Comparison of ENCODE assay signal across 9 mouse cellular contexts in the genomic region with DNA sequence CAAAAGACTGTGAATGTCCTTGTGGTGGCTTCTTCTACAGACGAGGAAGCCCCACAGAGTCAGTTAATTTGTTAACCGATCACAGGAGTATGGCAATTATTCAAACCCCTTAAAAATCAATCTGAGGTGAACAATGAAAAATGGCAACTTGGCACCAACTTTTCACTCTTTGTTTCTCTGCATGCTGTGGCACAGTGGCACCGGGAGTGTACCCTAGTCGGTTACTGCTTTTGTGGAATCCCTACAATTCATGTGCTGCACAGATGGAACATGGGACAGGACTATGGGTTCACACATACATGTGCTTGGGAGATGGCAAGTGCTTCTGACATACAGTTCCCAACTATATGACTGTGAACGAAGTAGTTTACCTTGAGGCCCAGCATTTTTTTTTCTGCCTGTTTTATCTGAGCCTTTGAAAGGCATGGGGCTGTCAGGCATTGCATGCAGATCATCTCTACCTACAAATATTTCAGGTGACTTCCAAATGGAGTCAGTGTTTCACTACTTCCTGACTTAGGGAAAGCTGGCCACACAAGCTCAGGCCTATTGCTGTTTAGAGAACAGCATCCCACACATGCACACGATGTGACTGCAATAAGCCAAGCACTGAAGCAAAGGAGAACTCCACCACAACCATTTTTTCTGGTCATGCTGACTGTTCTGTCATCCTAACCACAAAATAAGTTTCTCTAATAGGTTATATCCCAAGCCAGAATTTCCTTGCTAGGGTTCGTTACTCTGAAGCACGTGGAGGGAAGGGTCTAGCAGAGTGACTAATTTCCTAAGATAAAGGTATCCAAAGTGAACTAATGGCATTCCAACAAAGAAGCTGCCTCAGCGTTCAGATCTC.
DNase-seq lines count a peak whose midpoint lies in the region; ATAC-seq and TF ChIP-seq lines count a peak whose summit lies in the region.
"Had no signal": no experiment of that assay in that cellular context is flagged by ENCODE, and none has a peak within 500 bp of the region (broad histone marks: within the 10 kb centered on the region; RNA-seq: fewer than 3 reads in every experiment).

No protein-coding gene starts in this region.

- H3K9ac ChIP-seq in hindbrain, embryonic 13.5 days: peak overlapping the region; percentile 75
- peak overlapping the region; percentile 100 for H3K9ac ChIP-seq in heart, embryonic 13.5 days
- peak overlapping the region; percentile 16; the same call in 1 of the 2 replicates for H3K9ac ChIP-seq in liver, postnatal 0 days (replicated peaks)

- H3K4me3 ChIP-seq in hindbrain, embryonic 13.5 days: peak overlapping the region; percentile 84
- no peak overlapping the region for H3K4me3 ChIP-seq in hindbrain, embryonic 10.5 days
- peak overlapping the region; percentile 20 for H3K4me3 ChIP-seq in cortical plate, adult 2 months (ENCODE audit: insufficient read depth, low read length)
- peak overlapping the region; percentile 100 for H3K4me3 ChIP-seq in heart, embryonic 13.5 days
- H3K4me3 ChIP-seq in liver, postnatal 0 days (ENCODE audit: low read depth, low read length): no peak overlapping the region

- no peak for DNase-seq in hindbrain, embryonic 10.5 days (ENCODE audit: low spot score)
- no peak for DNase-seq in liver, postnatal 0 days
- DNase-seq in adrenal gland, postnatal 25 days: no peak
- no peak for DNase-seq in yolk sac, embryonic 10.5 days (ENCODE audit: low spot score)
- DNase-seq: thymus, postnatal 36 days had no signal

- peaks cover 7% of the 10 kb centered on the region for H3K36me3 ChIP-seq in hindbrain, embryonic 13.5 days
- peaks cover 19% of the 10 kb centered on the region for H3K36me3 ChIP-seq in hindbrain, embryonic 10.5 days
- peaks cover 39% of the 10 kb centered on the region for H3K36me3 ChIP-seq in heart, embryonic 13.5 days
- no peaks in the 10 kb centered on the region; the same call in 1 of the 2 replicates for H3K36me3 ChIP-seq in liver, postnatal 0 days (replicated peaks; ENCODE audit: insufficient read depth, low read length)

- no peak for TF ChIP-seq EP300 in liver, postnatal 0 days (IDR thresholded peaks at IDR 0.05; ENCODE audit: low read depth)

- H3K4me2 ChIP-seq in hindbrain, embryonic 13.5 days: peak overlapping the region; percentile 57
- peak overlapping the region; percentile 95 for H3K4me2 ChIP-seq in heart, embryonic 13.5 days
- H3K4me2 ChIP-seq in liver, postnatal 0 days (ENCODE audit: low read depth, low read length): peak overlapping the region; percentile 44; the same call in 1 of the 2 replicates

- H3K9me3 ChIP-seq in hindbrain, embryonic 13.5 days: no peaks in the 10 kb centered on the region
- H3K9me3 ChIP-seq in hindbrain, embryonic 10.5 days: no peaks in the 10 kb centered on the region
- no peaks in the 10 kb centered on the region for H3K9me3 ChIP-seq in heart, embryonic 13.5 days
- H3K9me3 ChIP-seq in liver, postnatal 0 days (ENCODE audit: low read length): no peaks in the 10 kb centered on the region

- TF ChIP-seq CTCF in cortical plate, adult 2 months (IDR thresholded peaks at IDR 0.05; ENCODE audit: extremely low read depth, insufficient read depth, low read length): no peak
- TF ChIP-seq CTCF in liver, postnatal 0 days (IDR thresholded peaks at IDR 0.05; ENCODE audit: low read depth): no peak

- WGBS in hindbrain, embryonic 13.5 days: 48% methylated on average over 9 of the region's 9 CpGs
- 74% methylated on average over 9 of the region's 9 CpGs for WGBS in hindbrain, embryonic 10.5 days
- 40% methylated on average over 9 of the region's 9 CpGs for WGBS in heart, embryonic 13.5 days
- 54% methylated on average over 9 of the region's 9 CpGs for WGBS in liver, postnatal 0 days (ENCODE audit: insufficient replicate concordance)

- no peak for ATAC-seq in hindbrain, embryonic 13.5 days (ENCODE audit: low FRiP score)
- no peak for ATAC-seq in heart, embryonic 13.5 days (ENCODE audit: extremely low read depth, insufficient number of reproducible peaks, low FRiP score, low TSS enrichment)
- no peak for ATAC-seq in liver, postnatal 0 days
- no peak for ATAC-seq in erythroblast, adult 5-6 weeks (replicated peaks; ENCODE audit: low FRiP score, poor library complexity, severe bottlenecking)

- H3K27ac ChIP-seq in hindbrain, embryonic 13.5 days: peak overlapping the region; percentile 84
- H3K27ac ChIP-seq in hindbrain, embryonic 10.5 days: no peak overlapping the region
- H3K27ac ChIP-seq in cortical plate, adult 2 months (ENCODE audit: insufficient read depth, low read length): peak overlapping the region; percentile 43
- peak overlapping the region; percentile 84 for H3K27ac ChIP-seq in heart, embryonic 13.5 days (replicated peaks)
- H3K27ac ChIP-seq in liver, postnatal 0 days (ENCODE audit: low read depth): no peak overlapping the region

- H3K4me1 ChIP-seq in hindbrain, embryonic 13.5 days (replicated peaks): peaks cover 33% of the 10 kb centered on the region
- H3K4me1 ChIP-seq in hindbrain, embryonic 10.5 days (replicated peaks): peaks cover 14% of the 10 kb centered on the region
- peaks cover 8% of the 10 kb centered on the region for H3K4me1 ChIP-seq in cortical plate, adult 2 months (ENCODE audit: control insufficient read depth, insufficient read depth, low read length)
- peaks cover 63% of the 10 kb centered on the region for H3K4me1 ChIP-seq in heart, embryonic 13.5 days
- peaks cover 8% of the 10 kb centered on the region; the same call in 1 of the 2 replicates for H3K4me1 ChIP-seq in liver, postnatal 0 days (ENCODE audit: insufficient read depth)

- peaks cover 2% of the 10 kb centered on the region; the same call in 1 of the 2 replicates for H3K27me3 ChIP-seq in hindbrain, embryonic 13.5 days
- peaks cover 59% of the 10 kb centered on the region for H3K27me3 ChIP-seq in hindbrain, embryonic 10.5 days (ENCODE audit: insufficient read depth, poor library complexity, severe bottlenecking)
- H3K27me3 ChIP-seq in heart, embryonic 13.5 days (replicated peaks): no peaks in the 10 kb centered on the region
- H3K27me3 ChIP-seq in liver, postnatal 0 days (ENCODE audit: insufficient read depth, low read length): peaks cover 18% of the 10 kb centered on the region

- no peak for TF ChIP-seq POLR2A in cortical plate, adult 2 months (IDR thresholded peaks at IDR 0.05; ENCODE audit: extremely low read depth, insufficient read depth, low read length)

Comparison
In these comparisons a context has a peak if more than half of its experiments do, and no peak if none do; other contexts are left out.
1. H3K27ac ChIP-seq: peak in hindbrain, embryonic 13.5 days (single experiment), cortical plate, adult 2 months (single experiment) and heart, embryonic 13.5 days (single experiment); none in hindbrain, embryonic 10.5 days (single experiment) and liver, postnatal 0 days (single experiment).
2. H3K4me3 ChIP-seq: peak in hindbrain, embryonic 13.5 days (single experiment), cortical plate, adult 2 months (single experiment) and heart, embryonic 13.5 days (single experiment); none in hindbrain, embryonic 10.5 days (single experiment) and liver, postnatal 0 days (single experiment).
3. H3K4me2 ChIP-seq: peak in every context shown above with its lines; median percentile 95 in heart, embryonic 13.5 days; 57 in hindbrain, embryonic 13.5 days; 44 in liver, postnatal 0 days.
4. H3K9ac ChIP-seq: peak in every context shown above with its lines; median percentile 100 in heart, embryonic 13.5 days; 75 in hindbrain, embryonic 13.5 days; 16 in liver, postnatal 0 days.